Mouse (Mus musculus) forebrain, embryonic 15.5 days (tissue): ENCODE data around the gene Lyst. TPM values are rescaled to one million over a fixed set of nuclear protein-coding genes. Genes with fewer than 3 reads are reported as not detected.

Experiments used
- ATAC-seq: fragments of 200-750 bp; cut with Nextera tagmentation; replicated peaks from 2 replicates; pipeline ENCODE4 v1.8.0; 2017; ENCODE audit warnings: mild to moderate bottlenecking, moderate TSS enrichment, moderate library complexity
- H3K27ac ChIP-seq: fragments of 300-500 bp; sonication (generic); replicated peaks from 2 replicates; pipeline ENCODE4 v1.5.1; 2015; ENCODE audit warnings: mild to moderate bottlenecking, inconsistent platforms
- H3K27me3 ChIP-seq: fragments of 300-500 bp; sonication (generic); 2 replicates; pipeline ENCODE4 v1.6.1; 2015; ENCODE audit warnings: inconsistent platforms
- H3K36me3 ChIP-seq: fragments of 300-500 bp; sonication (generic); 2 replicates; pipeline ENCODE4 v1.6.1; 2015; ENCODE audit warnings: mild to moderate bottlenecking, inconsistent platforms
- H3K4me1 ChIP-seq: fragments of 300-500 bp; sonication (generic); 2 replicates; pipeline ENCODE4 v1.6.1; 2015; ENCODE audit warnings: inconsistent platforms
- H3K4me2 ChIP-seq: fragments of 300-500 bp; sonication (generic); replicated peaks from 2 replicates; pipeline ENCODE4 v1.6.1; 2015; ENCODE audit warnings: mild to moderate bottlenecking, inconsistent platforms
- H3K4me3 ChIP-seq: fragments of 300-500 bp; sonication (generic); 2 replicates; pipeline ENCODE4 v1.5.1; 2015; ENCODE audit warnings: mild to moderate bottlenecking, inconsistent platforms
- H3K9ac ChIP-seq: fragments of 300-500 bp; sonication (generic); replicated peaks from 2 replicates; pipeline ENCODE4 v1.6.1; 2015; ENCODE audit warnings: mild to moderate bottlenecking, inconsistent platforms
- H3K9me3 ChIP-seq: fragments of 300-500 bp; sonication (generic); 2 replicates; pipeline ENCODE4 v1.6.1; 2016; ENCODE audit warnings: inconsistent platforms
- WGBS: fragments of 180-500 bp; shearing (Covaris S2); methylation state at CpG from one replicate; pipeline ENCODE4 v1.1.7; 2015; ENCODE audit warnings: mixed read lengths; 5-methylcytosine and 5-hydroxymethylcytosine counted together
- polyA plus RNA-seq: library from polyadenylated mRNA; unstranded; fragments of >200 nt; fragmentation: Nextera tagmentation; extraction: Ambion mirVana; gene quantifications from 2 replicates; pipeline ENCODE4 v1.2.1, GENCODE M21; 2015

Lyst gene
- polyA plus RNA-seq, 1 experiment from 2014 or later, result 4.1 TPM

- no peaks in the 10 kb centered on the region for H3K27me3 ChIP-seq
- no peaks in the 10 kb centered on the region for H3K36me3 ChIP-seq
- no peak overlapping the region for H3K9ac ChIP-seq
- H3K4me1 ChIP-seq, result no peaks in the 10 kb centered on the region
- no peak overlapping the region for H3K4me2 ChIP-seq
- ATAC-seq, result no peak
- 88% methylated on average over 5 of the region's 5 CpGs for WGBS
- no peak overlapping the region for H3K4me3 ChIP-seq
- no peak overlapping the region for H3K27ac ChIP-seq
- H3K9me3 ChIP-seq, result no peaks in the 10 kb centered on the region
Observed at GRCm38 (mm10) chr13:13558900-13559299, 31.3 kb upstream of the Lyst start.

GRCm38 (mm10) chr13:13562571-13562970, 27.6 kb upstream of the Lyst start:
- H3K9me3 ChIP-seq, result no peaks in the 10 kb centered on the region
- 89% methylated on average over 6 of the region's 6 CpGs for WGBS
- no peak for ATAC-seq
- H3K4me2 ChIP-seq, result no peak overlapping the region
- H3K27ac ChIP-seq, result no peak overlapping the region
- H3K27me3 ChIP-seq, result no peaks in the 10 kb centered on the region
- no peaks in the 10 kb centered on the region for H3K4me1 ChIP-seq
- no peaks in the 10 kb centered on the region for H3K36me3 ChIP-seq
- H3K4me3 ChIP-seq, result no peak overlapping the region
- no peak overlapping the region for H3K9ac ChIP-seq

- no peaks in the 10 kb centered on the region for H3K4me1 ChIP-seq
- no peak for ATAC-seq
- no peaks in the 10 kb centered on the region for H3K27me3 ChIP-seq
- WGBS, result 68% methylated on average over 2 of the region's 2 CpGs
- H3K9me3 ChIP-seq, result no peaks in the 10 kb centered on the region
- H3K9ac ChIP-seq, result no peak overlapping the region
- H3K4me2 ChIP-seq, result no peak overlapping the region
- no peak overlapping the region for H3K27ac ChIP-seq
- H3K36me3 ChIP-seq, result no peaks in the 10 kb centered on the region
- H3K4me3 ChIP-seq, result no peak overlapping the region
Observed at GRCm38 (mm10) chr13:13564116-13564515, 26.1 kb upstream of the Lyst start.

- WGBS, result 60% methylated on average over 4 of the region's 4 CpGs
- Histone ChIP-seq H3K9ac (no peak overlapping the region), H3K4me2 (no peak overlapping the region), H3K9me3 (no peaks in the 10 kb centered on the region), H3K36me3 (no peaks in the 10 kb centered on the region), H3K27ac (no peak overlapping the region), H3K4me1 (no peaks in the 10 kb centered on the region), H3K27me3 (no peaks in the 10 kb centered on the region), H3K4me3 (no peak overlapping the region)
- ATAC-seq, result no peak
Observed at GRCm38 (mm10) chr13:13564541-13564940, 25.7 kb upstream of the Lyst start.

- no peaks in the 10 kb centered on the region for H3K27me3 ChIP-seq
- H3K27ac ChIP-seq, result no peak overlapping the region
- H3K4me3 ChIP-seq, result no peak overlapping the region
- H3K4me1 ChIP-seq, result no peaks in the 10 kb centered on the region
- ATAC-seq, result no peak
- H3K9ac ChIP-seq, result no peak overlapping the region
- no peak overlapping the region for H3K4me2 ChIP-seq
- 94% methylated on average over 6 of the region's 6 CpGs for WGBS
- no peaks in the 10 kb centered on the region for H3K36me3 ChIP-seq
- no peaks in the 10 kb centered on the region for H3K9me3 ChIP-seq
Observed at GRCm38 (mm10) chr13:13567640-13568039, 22.6 kb upstream of the Lyst start.

GRCm38 (mm10) chr13:13568824-13569223, 21.4 kb upstream of the Lyst start:
- Histone ChIP-seq H3K4me1 (peaks cover 5% of the 10 kb centered on the region), H3K9me3 (no peaks in the 10 kb centered on the region), H3K9ac (no peak overlapping the region), H3K36me3 (no peaks in the 10 kb centered on the region), H3K4me2 (no peak overlapping the region), H3K27ac (no peak overlapping the region), H3K27me3 (no peaks in the 10 kb centered on the region), H3K4me3 (no peak overlapping the region)
- WGBS, result 79% methylated on average over 1 of the region's 1 CpGs
- ATAC-seq, result no peak

- H3K4me1 ChIP-seq, result peaks cover 13% of the 10 kb centered on the region
- H3K36me3 ChIP-seq, result no peaks in the 10 kb centered on the region
- H3K9me3 ChIP-seq, result no peaks in the 10 kb centered on the region
- H3K4me3 ChIP-seq, result no peak overlapping the region
- H3K9ac ChIP-seq, result no peak overlapping the region
- ATAC-seq, result no peak
- H3K27me3 ChIP-seq, result no peaks in the 10 kb centered on the region
- no peak overlapping the region for H3K27ac ChIP-seq
- H3K4me2 ChIP-seq, result no peak overlapping the region
Observed at GRCm38 (mm10) chr13:13569603-13570002, 20.6 kb upstream of the Lyst start.

GRCm38 (mm10) chr13:13572060-13572835, 17.9 kb upstream of the Lyst start:
- H3K27me3 ChIP-seq, result no peaks in the 10 kb centered on the region
- peaks cover 20% of the 10 kb centered on the region for H3K4me1 ChIP-seq
- H3K4me2 ChIP-seq, result no peak overlapping the region
- no peak overlapping the region for H3K9ac ChIP-seq
- WGBS, result 83% methylated on average over 10 of the region's 10 CpGs
- H3K4me3 ChIP-seq, result no peak overlapping the region
- no peaks in the 10 kb centered on the region for H3K9me3 ChIP-seq
- no peaks in the 10 kb centered on the region for H3K36me3 ChIP-seq
- no peak overlapping the region for H3K27ac ChIP-seq
- ATAC-seq, result no peak

- no peak for ATAC-seq
- Histone ChIP-seq H3K27me3 (no peaks in the 10 kb centered on the region), H3K4me3 (no peak overlapping the region), H3K27ac (no peak overlapping the region), H3K4me2 (no peak overlapping the region), H3K9me3 (no peaks in the 10 kb centered on the region), H3K9ac (no peak overlapping the region), H3K4me1 (peaks cover 20% of the 10 kb centered on the region), H3K36me3 (no peaks in the 10 kb centered on the region)
- WGBS, result 85% methylated on average over 2 of the region's 2 CpGs
Observed at GRCm38 (mm10) chr13:13572941-13573340, 17.3 kb upstream of the Lyst start.

- H3K27me3 ChIP-seq, result no peaks in the 10 kb centered on the region
- no peak overlapping the region for H3K4me3 ChIP-seq
- peak overlapping the region; percentile 17; the same call in 1 of the 2 replicates for H3K27ac ChIP-seq
- peak; percentile 57 for ATAC-seq
- 43% methylated on average over 5 of the region's 5 CpGs for WGBS
- H3K4me1 ChIP-seq, result peaks cover 20% of the 10 kb centered on the region
- H3K36me3 ChIP-seq, result no peaks in the 10 kb centered on the region
- H3K9me3 ChIP-seq, result no peaks in the 10 kb centered on the region
- H3K9ac ChIP-seq, result no peak overlapping the region
- no peak overlapping the region for H3K4me2 ChIP-seq
Observed at GRCm38 (mm10) chr13:13573572-13574257, 16.5 kb upstream of the Lyst start.

- WGBS, result 54% methylated on average over 8 of the region's 8 CpGs
- H3K9ac ChIP-seq, result no peak overlapping the region
- no peaks in the 10 kb centered on the region for H3K27me3 ChIP-seq
- peak overlapping the region; percentile 17; the same call in 1 of the 2 replicates for H3K27ac ChIP-seq
- H3K4me3 ChIP-seq, result no peak overlapping the region
- peak; percentile 72 for ATAC-seq
- H3K9me3 ChIP-seq, result no peaks in the 10 kb centered on the region
- no peaks in the 10 kb centered on the region for H3K36me3 ChIP-seq
- H3K4me1 ChIP-seq, result peaks cover 20% of the 10 kb centered on the region
- no peak overlapping the region for H3K4me2 ChIP-seq
Observed at GRCm38 (mm10) chr13:13574258-13574870, 15.8 kb upstream of the Lyst start.

GRCm38 (mm10) chr13:13575106-13575505, 15.1 kb upstream of the Lyst start:
- Histone ChIP-seq H3K9me3 (no peaks in the 10 kb centered on the region), H3K27me3 (no peaks in the 10 kb centered on the region), H3K27ac (no peak overlapping the region), H3K4me3 (no peak overlapping the region), H3K4me1 (peaks cover 20% of the 10 kb centered on the region), H3K4me2 (no peak overlapping the region), H3K36me3 (no peaks in the 10 kb centered on the region), H3K9ac (no peak overlapping the region)
- ATAC-seq, result no peak
- 74% methylated on average over 8 of the region's 8 CpGs for WGBS
